Mouse (Mus musculus): ENCODE results near the gene Vps33b.
A peak's percentile ranks its signal among the peaks of the same experiment; 100 is the strongest.

Vps33b gene

DNA sequence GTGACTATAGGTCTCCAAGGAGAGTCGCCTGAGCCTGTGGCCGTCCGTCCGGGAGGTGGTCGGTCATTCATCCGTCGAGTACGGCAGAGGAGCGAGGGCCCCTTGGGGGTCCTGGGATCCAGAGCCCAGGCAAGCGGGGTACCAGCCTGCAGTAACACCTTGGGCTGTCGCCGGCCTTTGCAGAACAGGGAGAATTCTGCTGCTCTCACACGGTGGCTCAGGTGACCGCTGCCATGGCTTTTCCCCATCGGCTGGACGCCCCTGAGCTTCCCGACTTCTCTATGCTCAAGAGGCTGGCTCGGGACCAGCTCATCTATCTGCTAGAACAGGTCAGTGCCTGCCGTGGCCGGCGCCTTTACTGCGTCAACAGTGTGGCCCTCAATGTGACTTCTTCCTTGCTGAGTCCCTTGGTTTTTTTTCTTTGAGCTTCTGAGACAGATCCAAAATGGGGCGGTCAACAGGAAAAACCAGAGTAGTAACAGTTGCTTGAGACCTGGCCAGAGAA is 354 bp downstream of the Vps33b start:
- DNase-seq, result peak; percentile 71 to 82

DNA sequence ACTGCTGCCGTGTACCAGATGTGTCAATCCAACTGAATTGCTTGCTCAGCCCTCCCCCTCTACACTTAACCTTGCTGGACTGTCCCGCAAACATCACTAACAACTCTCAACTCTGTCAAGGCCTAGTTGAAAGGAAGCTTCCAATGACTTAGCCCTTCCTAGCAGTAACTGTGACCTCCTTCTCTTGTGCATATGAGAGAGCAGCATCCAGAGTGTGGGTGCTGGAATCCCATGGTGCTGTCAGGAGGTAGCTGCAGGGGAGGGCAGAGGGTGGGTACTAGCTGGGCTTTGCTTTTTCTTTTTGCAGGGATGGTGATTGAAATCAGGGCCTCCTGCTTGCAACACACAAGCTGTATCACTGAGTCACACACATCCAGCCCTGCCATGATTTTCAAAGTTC is 4.0 kb downstream of the Vps33b start:
- no peak for DNase-seq

DNA sequence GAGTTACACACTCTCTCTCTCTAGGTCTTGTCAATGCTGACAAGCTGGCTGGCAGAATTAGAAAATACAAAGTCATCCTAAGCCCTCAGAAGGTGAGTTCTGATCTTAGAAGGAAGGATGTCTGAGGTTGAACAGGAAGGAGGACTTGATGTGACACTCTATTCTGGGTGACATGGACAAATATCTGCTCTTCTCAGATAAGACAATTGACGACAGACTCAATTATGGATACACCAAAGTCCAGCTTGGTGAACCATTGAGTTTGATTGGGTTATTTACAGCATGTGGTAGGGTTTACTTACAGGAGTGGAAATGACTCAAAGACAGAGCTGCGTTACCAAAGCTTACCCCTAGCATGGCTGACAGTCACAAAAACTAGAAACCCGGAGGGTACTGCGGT is 6.9 kb downstream of the Vps33b start:
- DNase-seq, result no peak

DNA sequence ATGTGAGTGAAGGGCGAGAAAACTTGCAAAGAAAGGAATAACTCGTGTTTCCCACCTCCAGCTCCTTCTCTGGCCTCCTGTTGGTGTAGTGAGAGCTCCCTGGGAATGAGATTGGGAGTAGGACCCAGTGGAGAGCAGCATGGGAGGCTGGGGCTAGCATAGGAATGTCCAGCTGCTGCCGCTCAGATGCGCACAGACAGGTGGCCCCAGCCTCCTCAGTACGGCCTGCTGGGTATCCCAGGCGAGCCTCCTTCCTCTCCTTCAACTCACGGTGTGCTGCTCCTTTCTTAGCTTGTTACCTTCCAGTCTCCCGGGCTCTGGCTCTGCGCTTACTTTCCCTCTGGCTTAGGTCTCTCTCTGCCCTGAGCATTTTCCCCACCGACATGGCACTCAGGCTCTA is 10.6 kb downstream of the Vps33b start:
- no peak for DNase-seq

DNA sequence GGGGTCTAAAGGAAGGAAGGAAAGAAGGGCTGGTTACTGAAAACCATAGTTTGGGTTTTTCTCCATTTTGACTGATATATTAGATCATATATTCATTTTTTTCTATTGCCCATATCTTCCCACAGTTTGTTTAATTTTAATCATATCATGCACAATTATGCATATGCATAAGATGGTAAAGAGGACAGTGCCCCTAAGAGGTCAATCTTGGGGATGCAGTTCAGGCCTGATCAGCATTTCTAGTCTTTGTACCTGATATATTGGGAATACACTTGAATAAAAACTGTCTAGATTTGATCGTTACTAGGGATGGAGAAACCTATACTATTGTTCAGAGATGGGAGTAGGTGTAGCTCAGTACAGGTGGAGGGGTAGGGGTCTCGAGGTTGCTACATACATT is 11.5 kb downstream of the Vps33b start:
- no peak for DNase-seq

DNA sequence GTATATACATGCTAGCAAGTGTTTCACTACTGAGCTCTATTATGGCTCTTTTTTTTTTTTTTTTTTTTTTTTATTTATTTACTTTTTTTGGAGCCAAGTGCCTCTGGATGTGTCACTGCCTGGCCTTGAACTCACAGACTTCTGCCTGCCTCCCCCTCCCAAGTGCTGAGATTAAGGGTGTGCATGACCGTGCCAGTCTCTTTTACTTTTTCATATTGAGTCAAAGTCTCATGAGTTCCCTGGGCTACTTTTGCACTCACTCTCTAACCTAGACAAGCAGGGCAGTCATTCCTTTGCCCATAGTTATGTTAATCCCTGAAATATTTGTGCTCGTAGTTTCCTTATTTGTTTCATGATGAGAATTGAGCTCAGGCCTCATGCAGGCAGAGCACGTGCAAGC is 12.2 kb downstream of the Vps33b start:
- DNase-seq, result no peak

DNA sequence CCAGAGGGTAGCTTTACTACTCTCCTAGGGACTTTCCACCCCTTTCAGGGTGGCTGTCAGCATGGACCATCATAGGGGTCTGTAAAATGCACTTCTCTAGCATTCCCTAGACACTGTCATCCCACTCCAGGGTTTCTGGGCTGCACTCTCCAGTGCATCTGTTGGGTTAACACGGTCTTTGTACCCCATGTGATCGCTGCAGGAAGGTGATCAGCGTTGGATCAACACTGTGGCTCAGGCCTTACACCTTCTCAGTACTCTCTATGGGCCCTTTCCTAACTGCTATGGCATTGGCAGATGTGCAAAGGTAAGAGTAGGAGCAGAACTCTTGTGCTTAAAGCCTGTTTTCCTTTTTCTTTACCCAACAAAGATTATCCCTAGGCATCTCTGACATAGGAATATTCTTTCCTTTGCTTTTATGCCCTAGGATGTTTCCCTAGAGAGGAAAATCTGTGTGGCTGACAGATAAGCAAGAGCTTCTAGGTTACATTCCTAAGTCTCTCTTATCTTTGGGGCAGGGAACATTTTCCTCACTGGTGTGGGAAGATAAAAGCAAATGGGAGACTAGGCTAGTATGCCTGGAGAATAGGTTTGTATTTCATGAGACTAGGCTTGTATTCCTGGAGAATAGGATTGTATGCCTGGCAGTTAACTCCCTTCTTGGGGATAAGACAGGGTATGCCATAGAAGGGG is 13.9 kb downstream of the Vps33b start:
- no peak for DNase-seq

DNA sequence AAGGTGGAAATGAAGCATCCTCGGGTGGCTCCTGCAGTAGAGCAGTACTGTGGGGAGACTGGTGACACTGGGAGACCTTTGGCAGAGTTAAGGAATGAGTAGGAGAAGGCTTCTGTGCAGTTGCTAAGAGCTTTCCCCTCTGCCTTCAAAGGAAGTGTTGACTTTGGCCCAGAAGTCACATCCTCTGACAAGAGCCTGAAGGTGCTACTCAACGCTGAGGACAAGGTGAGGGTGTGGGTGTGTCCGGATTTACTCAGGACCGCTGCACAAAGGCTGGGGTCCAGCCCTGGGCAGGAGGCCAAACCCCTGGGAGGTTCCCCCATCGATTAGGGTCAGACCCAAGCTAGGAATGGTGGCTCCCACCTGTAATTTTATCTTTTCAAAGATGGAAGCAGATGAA is 14.9 kb downstream of the Vps33b start:
- no peak for DNase-seq

DNA sequence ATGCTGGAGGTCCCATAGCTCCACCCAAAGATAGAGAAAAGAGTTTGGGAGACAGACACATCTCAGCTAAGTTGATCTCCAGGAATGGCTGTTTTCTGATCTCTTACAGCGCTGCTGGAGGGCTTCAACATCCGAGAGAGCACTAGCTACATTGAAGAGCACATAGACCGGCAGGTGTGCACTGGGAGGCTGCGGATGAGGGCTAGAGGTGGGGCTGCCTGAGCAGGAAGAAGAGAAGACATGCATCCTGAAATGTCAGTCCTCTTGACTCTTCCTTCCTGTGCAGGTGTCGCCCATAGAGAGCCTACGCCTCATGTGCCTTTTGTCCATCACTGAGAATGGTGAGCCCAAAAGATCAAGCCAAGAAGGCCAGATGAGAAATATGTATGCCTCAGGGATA is 16.3 kb downstream of the Vps33b start:
- DNase-seq, result no peak

DNA sequence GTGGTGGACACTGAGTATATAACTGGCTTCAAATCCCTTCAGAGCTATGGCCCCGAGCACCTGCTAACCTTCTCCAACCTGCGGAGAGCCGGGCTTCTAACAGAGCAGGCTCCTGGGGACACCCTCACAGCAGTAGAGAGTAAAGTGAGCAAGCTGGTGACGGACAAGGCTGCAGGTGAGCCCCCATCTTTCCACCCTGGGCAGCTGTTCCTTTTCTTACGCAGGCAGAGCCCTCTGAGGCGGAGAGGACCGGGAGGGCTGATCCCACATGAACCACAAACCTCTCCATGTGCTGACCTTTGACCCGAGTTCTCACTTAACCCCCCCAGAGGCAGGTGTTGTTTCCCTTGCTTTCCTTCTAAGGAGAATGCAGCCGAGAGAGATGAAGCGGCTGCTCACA is 18.3 kb downstream of the Vps33b start:
- no peak for DNase-seq

DNA sequence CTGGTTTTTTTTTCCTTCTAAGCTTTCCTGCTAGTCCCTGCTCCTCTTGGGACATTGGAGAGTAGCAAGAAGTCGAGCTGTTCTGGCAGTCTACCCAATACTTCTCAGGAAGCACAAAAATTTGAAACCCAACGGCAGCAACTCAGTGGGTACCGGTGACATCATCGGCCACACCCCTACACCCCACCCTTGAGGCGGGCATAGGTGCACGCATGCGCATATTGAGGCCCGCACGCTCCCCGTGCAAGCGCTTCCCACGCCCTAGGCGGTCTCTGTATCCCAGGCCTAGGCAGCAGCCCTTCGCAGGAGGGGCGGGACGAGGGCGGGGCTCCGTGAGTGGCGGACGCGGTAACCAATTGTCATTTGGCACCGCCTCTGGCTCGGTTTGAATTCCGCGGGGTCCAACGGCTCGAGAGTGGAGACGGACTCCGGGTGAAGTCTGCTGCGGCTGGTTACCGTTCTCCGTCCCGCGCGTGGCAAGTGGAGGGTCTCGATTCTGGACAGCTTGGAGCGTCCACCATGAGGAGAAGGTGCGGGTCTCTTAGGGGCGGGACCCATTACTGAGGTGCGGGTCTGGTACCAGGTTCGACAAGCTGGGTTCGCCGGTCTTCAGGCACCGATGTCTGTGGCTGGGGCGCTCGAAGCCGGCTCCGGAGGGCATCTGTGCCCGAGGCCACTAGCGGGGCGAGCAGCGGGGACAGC is 24.8 kb downstream of the Vps33b start, which contains the start of gene Prc1:
Prc1 (plus strand) TSS at position 389 of the 702 bp plus-strand sequence.
- peak; percentile 98 to 99 for DNase-seq

DNA sequence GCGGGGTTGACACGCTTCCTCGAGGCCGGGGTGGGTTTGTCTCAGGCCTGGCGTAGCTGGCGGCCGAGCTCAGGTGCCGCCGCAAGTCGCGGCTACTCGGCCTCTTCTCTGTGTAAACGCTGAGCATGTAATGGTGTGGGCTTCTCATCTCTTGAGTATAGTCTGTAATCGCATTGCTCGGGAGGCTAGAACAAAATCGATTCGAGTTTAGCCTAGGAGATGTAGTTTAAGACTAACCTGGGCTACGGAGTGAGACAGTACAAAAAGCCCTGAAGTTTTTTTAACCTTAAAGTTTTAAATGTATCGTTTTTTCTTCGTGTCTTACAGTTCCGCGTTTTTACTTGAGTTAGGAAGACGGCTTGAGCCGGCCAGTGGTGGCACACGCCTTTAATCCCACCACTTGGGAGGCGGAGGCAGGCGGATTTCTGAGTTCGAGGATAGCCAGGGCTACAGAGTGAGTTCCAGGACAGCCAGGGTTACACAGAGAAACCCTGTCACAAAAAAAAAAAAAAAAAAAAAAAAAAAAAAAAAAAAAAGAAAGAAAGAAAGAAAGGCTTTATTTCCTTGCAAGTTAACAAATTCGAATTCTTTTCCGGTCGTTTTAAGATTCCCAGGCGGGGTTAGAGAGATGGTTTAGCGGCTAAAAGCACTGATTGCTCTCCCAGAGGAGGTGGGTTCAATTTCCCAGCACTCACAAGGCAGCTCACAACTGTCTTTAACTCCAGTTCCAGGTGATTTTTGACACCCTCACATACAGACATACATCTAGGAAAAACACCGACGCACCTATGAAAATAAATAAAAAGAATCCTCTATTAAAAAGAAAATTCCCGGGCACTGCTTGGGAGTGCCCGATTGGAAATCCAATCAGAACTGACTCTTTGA is 25.6 kb downstream of the Vps33b start:
- peak; percentile 15 to 17 for DNase-seq

DNA sequence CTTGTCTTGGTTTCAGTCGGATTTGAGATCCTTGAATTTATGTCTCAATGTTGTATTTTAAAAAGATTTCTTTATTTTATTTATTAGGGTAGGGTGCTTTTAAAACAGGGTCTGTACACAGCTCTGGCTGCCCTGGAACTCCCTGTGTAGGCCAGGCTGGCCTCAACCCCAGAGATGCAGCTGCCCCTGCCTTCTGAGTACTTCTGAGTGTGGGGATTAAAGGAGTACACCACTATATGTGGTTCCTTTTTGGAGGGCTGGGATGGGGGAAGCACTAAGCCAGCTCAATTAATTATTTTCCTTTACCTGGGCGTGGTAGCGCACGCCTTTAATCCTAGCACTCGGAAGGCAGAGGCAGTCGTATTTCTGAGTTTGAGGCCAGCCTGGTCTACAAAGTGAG is 27.0 kb downstream of the Vps33b start:
- no peak for DNase-seq

DNA sequence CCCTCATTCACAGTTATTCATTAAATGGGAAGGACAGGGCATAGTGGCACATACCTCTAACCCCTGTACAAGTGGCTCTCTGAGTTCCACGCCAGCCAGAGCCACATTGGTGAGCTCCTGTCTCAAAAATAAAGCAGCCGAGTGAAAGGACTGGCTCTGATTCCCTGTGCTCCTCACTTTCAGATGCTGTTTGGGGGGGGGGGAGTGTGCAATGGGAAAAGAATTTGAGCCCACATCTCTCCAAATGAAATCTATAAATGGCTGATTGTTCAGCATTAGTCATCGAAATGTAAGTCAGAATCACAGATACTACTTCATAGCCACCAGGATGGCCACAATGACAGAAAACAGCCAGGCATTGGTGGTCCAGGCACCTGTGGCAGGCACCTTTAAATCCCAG is 27.6 kb downstream of the Vps33b start:
- no peak for DNase-seq

DNA sequence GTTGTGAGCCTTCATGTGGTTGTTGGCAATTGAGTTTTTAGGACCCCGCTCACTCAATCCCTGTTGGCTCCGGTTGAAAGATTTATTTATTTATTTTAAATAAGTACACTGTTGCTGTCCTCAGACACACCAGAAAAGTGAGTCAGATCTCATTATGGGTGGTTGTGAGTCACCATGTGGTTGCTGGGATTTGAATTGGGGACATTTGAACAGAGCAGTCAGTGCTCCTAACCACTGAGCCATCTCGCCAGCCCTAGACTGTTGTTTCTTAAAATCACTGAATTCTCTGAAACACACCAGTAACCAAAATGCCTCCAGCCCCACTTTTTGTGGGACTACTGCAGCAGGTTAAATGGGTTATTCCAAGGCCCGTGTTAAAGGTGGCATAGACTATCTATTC is 29.3 kb downstream of the Vps33b start:
- no peak for DNase-seq

DNA sequence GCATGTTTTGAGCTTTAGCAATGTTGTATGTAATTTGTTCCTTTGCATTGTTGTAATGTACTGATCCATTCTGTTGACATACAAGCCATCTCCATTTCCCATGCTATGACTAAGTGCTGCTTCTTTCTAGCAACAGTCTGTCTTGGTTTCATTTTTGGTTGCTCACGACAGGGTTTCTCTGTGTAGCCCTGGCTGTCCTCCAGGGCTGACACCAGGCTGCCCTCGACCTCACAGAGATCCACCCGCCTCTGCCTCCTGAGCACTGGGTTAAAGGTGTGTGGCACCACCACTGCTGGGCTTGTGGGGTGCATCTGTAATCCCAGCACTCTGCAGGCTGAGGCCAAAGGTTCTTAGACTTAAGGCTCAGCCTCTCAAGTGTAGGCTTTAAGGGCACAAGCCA is 30.1 kb downstream of the Vps33b start:
- DNase-seq, result no peak

DNA sequence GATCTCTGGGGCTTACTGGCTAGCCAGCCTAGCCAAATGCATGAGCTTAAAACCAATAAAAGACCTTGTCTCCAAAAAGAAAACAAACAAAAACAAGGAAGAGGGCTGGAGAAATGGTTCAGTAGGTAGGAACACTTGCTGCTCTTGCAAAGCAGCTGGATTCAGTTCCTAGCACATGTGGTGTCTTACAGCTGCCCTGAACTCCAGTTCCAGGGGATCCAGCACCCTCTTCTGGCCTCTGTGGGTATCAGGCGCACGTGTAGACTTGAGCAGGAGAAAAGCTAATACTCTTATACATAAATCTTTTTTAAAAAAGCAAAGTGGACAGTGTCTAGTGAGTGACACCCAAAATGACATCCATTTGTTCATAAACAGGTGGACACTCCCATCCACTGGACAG is 32.1 kb downstream of the Vps33b start:
- no peak for DNase-seq

DNA sequence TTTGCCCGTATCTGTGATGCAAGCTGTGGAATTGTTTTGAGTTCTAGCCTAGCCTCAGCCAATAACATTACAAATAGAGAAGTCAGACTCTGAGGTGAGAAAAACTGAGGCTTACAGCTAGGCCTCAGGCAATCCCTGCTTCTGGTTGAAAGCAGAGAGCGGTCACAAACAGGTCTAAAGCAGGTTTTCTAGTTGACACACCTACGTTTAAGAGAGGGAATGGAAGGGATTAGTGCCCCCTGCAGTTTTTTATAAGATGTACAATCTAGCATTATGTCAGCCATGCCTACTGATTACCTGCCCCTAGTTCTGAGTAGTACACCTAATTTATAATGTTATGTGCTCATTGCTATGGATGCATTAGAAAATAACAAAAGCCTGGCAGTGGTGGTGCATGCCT is 38.3 kb downstream of the Vps33b start:
- no peak for DNase-seq

DNA sequence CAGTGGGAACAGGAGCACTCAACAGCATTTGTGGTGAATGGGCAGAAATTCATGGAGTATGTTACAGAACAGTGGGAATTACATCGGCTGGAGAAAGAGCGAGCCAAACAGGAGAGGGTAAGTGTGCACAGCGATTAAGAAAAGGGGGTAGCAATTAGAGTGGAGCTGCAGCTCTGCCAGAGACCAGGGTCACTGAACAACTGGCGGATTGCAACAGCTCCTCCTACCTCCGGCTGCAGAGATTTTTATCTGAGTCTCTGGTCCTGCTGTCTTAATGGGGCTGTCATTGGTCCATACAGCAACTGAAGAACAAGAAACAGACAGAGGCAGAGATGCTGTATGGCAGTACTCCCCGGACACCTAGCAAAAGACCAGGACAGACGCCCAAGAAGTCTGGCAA is 41.3 kb downstream of the Vps33b start:
- DNase-seq, result no peak

DNA sequence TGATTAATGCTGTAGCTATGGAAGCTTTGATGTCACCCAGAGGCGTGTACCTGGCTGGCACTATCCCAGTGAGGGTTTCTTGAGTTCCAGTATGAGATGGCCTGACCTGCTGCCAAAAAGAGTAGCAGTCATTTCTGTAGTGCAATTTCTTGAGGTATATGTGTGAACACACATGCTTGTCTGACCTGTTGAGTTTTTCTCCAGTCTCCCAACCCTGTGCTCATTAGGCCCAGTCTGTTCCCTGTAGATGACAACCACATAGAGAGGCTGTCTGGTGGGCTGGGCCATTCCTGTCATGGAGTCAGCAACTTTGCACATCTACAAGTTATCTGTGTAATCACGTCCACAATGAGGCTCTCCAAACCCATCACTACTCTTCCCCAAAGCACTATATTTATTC is 46.3 kb downstream of the Vps33b start:
- DNase-seq, result no peak

DNA sequence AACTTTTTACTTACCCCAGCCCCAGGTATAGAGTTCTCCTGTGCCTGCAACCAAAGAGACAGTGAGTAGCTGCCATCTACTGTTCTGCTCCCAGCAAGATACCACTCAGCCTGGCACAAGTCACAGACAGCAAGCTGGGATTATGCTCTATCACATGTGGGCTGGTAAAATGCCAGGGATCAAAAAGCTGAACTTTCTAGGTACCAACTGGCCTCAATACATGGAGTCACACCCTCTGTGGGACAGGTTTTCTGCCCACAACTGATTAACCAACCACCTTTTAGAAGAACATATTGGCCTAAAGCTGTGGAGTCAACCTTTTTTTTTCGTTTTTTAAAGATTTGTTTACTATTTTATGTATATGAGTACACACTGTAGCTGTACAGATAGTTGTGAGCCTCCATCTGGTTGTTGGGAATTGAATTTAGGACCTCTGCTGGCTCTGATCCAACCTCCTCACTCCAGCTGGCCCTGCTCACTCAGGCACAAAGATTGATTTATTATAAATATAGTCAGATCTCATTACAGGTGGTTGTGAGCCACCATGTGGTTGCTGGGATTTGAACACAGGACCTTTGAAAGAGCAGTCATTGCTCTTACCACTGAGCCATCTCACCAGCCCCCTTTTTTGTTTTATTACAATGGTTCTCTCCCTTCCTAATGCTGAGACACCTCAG is 48.1 kb downstream of the Vps33b start:
- DNase-seq, result peak in 1 of 2 experiments; percentile 39

DNA sequence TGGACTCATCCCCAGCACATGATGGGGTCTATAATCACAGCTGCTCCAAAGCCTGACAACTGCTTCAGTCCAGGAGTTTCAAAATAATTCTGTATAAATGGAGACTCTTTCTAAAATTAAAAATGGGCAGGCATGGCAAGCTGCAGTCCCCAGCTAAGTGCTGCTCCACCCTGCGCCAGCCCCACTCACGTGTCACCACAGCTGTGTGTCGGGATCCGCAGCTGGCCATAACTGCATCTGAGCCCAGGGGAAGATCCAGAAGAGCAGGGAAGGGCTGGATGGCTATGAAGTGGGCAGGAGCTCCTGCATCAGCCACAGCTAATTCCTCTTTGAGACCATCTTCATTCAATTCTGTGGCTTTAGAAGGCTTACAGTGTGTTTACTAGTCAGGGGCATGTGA is 49.2 kb downstream of the Vps33b start:
- no peak for DNase-seq

Data from cerebellum, postnatal 10 days (tissue).